Mouse (Mus musculus) ES-E14 (cell line): ENCODE measurements around the gene Rab3gap1.

Experiments
- CHD2 ChIP-seq: IDR thresholded peaks from 2 replicates; pipeline ENCODE4 v1.6.1; 2014; ENCODE audit warnings: mild to moderate bottlenecking, low read depth, low read length, inconsistent platforms
- HCFC1 ChIP-seq: IDR thresholded peaks from 2 replicates; pipeline ENCODE4 v1.6.1; 2012; ENCODE audit warnings: low read length, inconsistent platforms, borderline replicate concordance; ENCODE audit not compliant: insufficient read depth
- ZNF384 ChIP-seq: IDR thresholded peaks from 2 replicates; pipeline ENCODE4 v1.6.1; 2012; ENCODE audit warnings: low read depth, low read length, inconsistent platforms

GRCm38 (mm10) chr1:127833714-127834113, 34.9 kb upstream of the Rab3gap1 start:
- TF ChIP-seq ZNF384 (no peak), CHD2 (no peak), HCFC1 (no peak)
